26 mouse cellular contexts compared by ENCODE assay signal in genomic region chr2:78011821-78012220, GRCm38 (mm10).
"Had no signal": no experiment of that assay in that cellular context is flagged by ENCODE, and none has a peak within 500 bp of the region (broad histone marks: within the 10 kb centered on the region; RNA-seq: fewer than 3 reads in every experiment).

No protein-coding gene starts in this region.

- H3K27ac ChIP-seq: gastrocnemius, adult 2 months; heart, embryonic 10.5 days; hindbrain, embryonic 10.5 days; hindbrain, embryonic 13.5 days; hindbrain, embryonic 15.5 days; hindbrain, postnatal 0 days; intestine, embryonic 15.5 days; kidney, postnatal 0 days; limb, embryonic 10.5 days; limb, embryonic 12.5 days; liver, embryonic 12.5 days; liver, embryonic 14.5 days had no signal

- H3K4me3 ChIP-seq: gastrocnemius, adult 2 months; heart, embryonic 10.5 days; heart, embryonic 12.5 days; hindbrain, embryonic 10.5 days; hindbrain, embryonic 13.5 days; hindbrain, embryonic 15.5 days; intestine, embryonic 15.5 days; limb, embryonic 10.5 days; limb, embryonic 12.5 days; liver, embryonic 12.5 days had no signal

- ATAC-seq: hindbrain, postnatal 0 days; inflammation-experienced regulatory T-cells, adult 6 months; intestine, embryonic 15.5 days; intestine, postnatal 0 days; liver, embryonic 12.5 days had no signal

- H3K9me3 ChIP-seq: heart, embryonic 10.5 days; heart, embryonic 12.5 days; hindbrain, embryonic 10.5 days; hindbrain, embryonic 13.5 days; hindbrain, embryonic 15.5 days; intestine, embryonic 15.5 days; limb, embryonic 10.5 days; limb, embryonic 12.5 days; liver, embryonic 12.5 days had no signal

- H3K36me3 ChIP-seq: heart, embryonic 10.5 days; heart, embryonic 12.5 days; hindbrain, embryonic 10.5 days; hindbrain, embryonic 13.5 days; hindbrain, embryonic 15.5 days; intestine, embryonic 15.5 days; limb, embryonic 10.5 days; limb, embryonic 12.5 days; liver, embryonic 12.5 days had no signal

- H3K27me3 ChIP-seq: heart, embryonic 12.5 days; hindbrain, embryonic 13.5 days; hindbrain, embryonic 15.5 days; intestine, embryonic 15.5 days; limb, embryonic 12.5 days; liver, embryonic 12.5 days had no signal

- H3K4me1 ChIP-seq: heart, embryonic 10.5 days; heart, embryonic 12.5 days; hindbrain, embryonic 10.5 days; hindbrain, embryonic 13.5 days; hindbrain, embryonic 15.5 days; intestine, embryonic 15.5 days; limb, embryonic 10.5 days; limb, embryonic 12.5 days; liver, embryonic 12.5 days had no signal

- H3K9ac ChIP-seq: heart, embryonic 12.5 days; hindbrain, embryonic 13.5 days; hindbrain, embryonic 15.5 days; intestine, embryonic 15.5 days; limb, embryonic 12.5 days; liver, embryonic 12.5 days; liver, embryonic 14.5 days had no signal

- H3K4me2 ChIP-seq: heart, embryonic 12.5 days; hindbrain, embryonic 13.5 days; hindbrain, embryonic 15.5 days; intestine, embryonic 15.5 days; limb, embryonic 12.5 days; liver, embryonic 12.5 days had no signal

- DNase-seq: gastrocnemius, adult 2 months; gastrocnemius, postnatal 10 days; gastrocnemius, postnatal 25 days; heart, adult 18-20 months; heart, postnatal 10 days; heart, postnatal 4 days; kidney, adult 18-20 months; kidney, adult 8-10 months; kidney, postnatal 14 days; kidney, postnatal 36 days; layer of hippocampus, adult 9-11 months; layer of hippocampus, postnatal 36 days had no signal
